In the genomic region with DNA sequence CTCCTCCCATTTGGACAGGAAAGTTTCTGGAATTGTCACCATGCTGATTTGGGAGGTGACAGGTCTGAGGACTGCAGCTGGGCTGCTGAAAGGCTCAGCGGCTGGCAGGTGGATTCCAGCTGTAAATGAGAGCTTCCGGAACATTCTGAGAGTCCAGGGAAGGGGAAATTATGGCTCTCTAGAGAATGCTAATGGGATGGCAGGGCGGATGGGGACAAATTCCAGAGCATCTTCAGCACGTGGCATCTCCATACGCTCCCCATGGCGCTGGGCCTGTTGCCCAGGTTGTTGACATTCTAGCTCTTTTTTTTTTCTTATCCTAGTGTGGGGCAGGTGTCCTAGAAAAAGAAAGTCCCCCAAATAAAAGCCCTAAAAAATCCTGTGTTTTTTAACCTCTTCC, we compare ENCODE assay signal across 19 mouse cellular contexts. TPM values are rescaled to one million over a fixed set of nuclear protein-coding genes. Genes with fewer than 3 reads are reported as not detected.
DNase-seq lines count a peak whose midpoint lies in the region; ATAC-seq lines count a peak whose summit lies in the region.
"Had no signal": no experiment of that assay in that cellular context is flagged by ENCODE, and none has a peak within 500 bp of the region (broad histone marks: within the 10 kb centered on the region; RNA-seq: fewer than 3 reads in every experiment).

No protein-coding gene starts in this region.

- intact Hi-C loops in heart, postnatal 10 days (cut with DNase I) = no loop called here

- peaks cover 11% of the 10 kb centered on the region; the same call in 1 of the 2 replicates for H3K27me3 ChIP-seq in heart, embryonic 11.5 days (ENCODE audit: control insufficient read depth, insufficient read depth, low read length)
- H3K27me3 ChIP-seq in lung, embryonic 16.5 days (ENCODE audit: control insufficient read depth, insufficient read depth, low read depth, low read length) = no peaks in the 10 kb centered on the region
- H3K27me3 ChIP-seq: intestine, embryonic 15.5 days; limb, embryonic 13.5 days; midbrain, embryonic 15.5 days had no signal

- H3K4me1 ChIP-seq in heart, embryonic 11.5 days (ENCODE audit: control insufficient read depth, insufficient read depth, low read length) = peaks cover 20% of the 10 kb centered on the region
- H3K4me1 ChIP-seq in lung, embryonic 16.5 days (replicated peaks; ENCODE audit: control insufficient read depth, insufficient read depth, low read length) = peaks cover 22% of the 10 kb centered on the region
- H3K4me1 ChIP-seq: midbrain, embryonic 15.5 days had no signal

- peak; percentile 17 for DNase-seq in embryo, embryonic 10.5 days (ENCODE audit: low spot score)
- DNase-seq in embryo, embryonic 11 days = no peak
- peak; percentile 20 to 45 for DNase-seq in heart, postnatal 10 days
- no peak for DNase-seq in lung, postnatal 4 days
- no peak for DNase-seq in left cerebral cortex, adult 9 months (ENCODE audit: low spot score in 2 of 2)
- DNase-seq in adrenal gland, postnatal 36 days = no peak
- DNase-seq: adrenal gland, postnatal 25 days; B cell, adult 2 months; gastrocnemius, postnatal 14 days; right cerebral cortex, postnatal 25 days; thymus, adult 18-20 months had no signal

- WGBS in heart, embryonic 11.5 days (ENCODE audit: insufficient replicate concordance) = 53% methylated on average over 6 of the region's 6 CpGs
- 41% methylated on average over 6 of the region's 6 CpGs for WGBS in lung, embryonic 16.5 days

- ATAC-seq in heart, embryonic 11.5 days (replicated peaks; ENCODE audit: insufficient number of reproducible peaks, low FRiP score, low TSS enrichment) = no peak
- no peak for ATAC-seq in lung, embryonic 16.5 days (ENCODE audit: low read depth)
- ATAC-seq: forebrain, embryonic 16.5 days; midbrain, embryonic 15.5 days had no signal

- no peak overlapping the region for H3K27ac ChIP-seq in heart, embryonic 11.5 days (ENCODE audit: low read depth, low read length)
- peak overlapping the region; percentile 27; the same call in 1 of the 2 replicates for H3K27ac ChIP-seq in lung, embryonic 16.5 days (ENCODE audit: low read length)
- H3K27ac ChIP-seq: intestine, embryonic 15.5 days; limb, embryonic 13.5 days; midbrain, embryonic 15.5 days had no signal

- no peaks in the 10 kb centered on the region for H3K36me3 ChIP-seq in heart, embryonic 11.5 days (ENCODE audit: control insufficient read depth, insufficient read depth, low read length)
- peaks cover 4% of the 10 kb centered on the region; the same call in 1 of the 2 replicates for H3K36me3 ChIP-seq in lung, embryonic 16.5 days (ENCODE audit: control insufficient read depth, insufficient read depth, low read length)
- H3K36me3 ChIP-seq: intestine, embryonic 15.5 days had no signal

- H3K4me2 ChIP-seq in heart, embryonic 11.5 days = no peak overlapping the region
- H3K4me2 ChIP-seq in lung, embryonic 16.5 days (ENCODE audit: low read depth, low read length) = no peak overlapping the region
- H3K4me2 ChIP-seq: limb, embryonic 13.5 days; midbrain, embryonic 15.5 days had no signal

- no peak overlapping the region for H3K9ac ChIP-seq in heart, embryonic 11.5 days (ENCODE audit: low read depth, low read length)
- peak overlapping the region; percentile 28; the same call in 1 of the 2 replicates for H3K9ac ChIP-seq in lung, embryonic 16.5 days (ENCODE audit: low read length)
- H3K9ac ChIP-seq: intestine, embryonic 15.5 days; limb, embryonic 13.5 days; midbrain, embryonic 15.5 days had no signal

- no peak overlapping the region for H3K4me3 ChIP-seq in heart, embryonic 11.5 days (ENCODE audit: low read depth, low read length)
- no peak overlapping the region for H3K4me3 ChIP-seq in lung, embryonic 16.5 days (ENCODE audit: low read length)
- H3K4me3 ChIP-seq: intestine, embryonic 15.5 days; limb, embryonic 13.5 days; midbrain, embryonic 15.5 days had no signal

- no peaks in the 10 kb centered on the region for H3K9me3 ChIP-seq in heart, embryonic 11.5 days (replicated peaks; ENCODE audit: control insufficient read depth, low read length)
- H3K9me3 ChIP-seq in lung, embryonic 16.5 days (ENCODE audit: control insufficient read depth, low read length) = peaks cover 3% of the 10 kb centered on the region
- H3K9me3 ChIP-seq: G1E; intestine, embryonic 15.5 days; limb, embryonic 13.5 days; midbrain, embryonic 15.5 days had no signal

RNA-seq across cellular contexts. Expression of gene Vmac, which starts 11.3 kb away (rescaled TPM):
- 1 to 10 TPM; 5.4 to 9.8 TPM for total RNA-seq in heart, postnatal 10 days (2021)
- 11.9 and 13.4 TPM in 2 replicates for polyA plus RNA-seq in heart, embryonic 11.5 days (2014; fragmentation: Nextera tagmentation; extraction: Ambion mirVana)
- 15.4 and 18.2 TPM in 2 replicates for polyA plus RNA-seq in lung, embryonic 16.5 days (2015; fragmentation: Nextera tagmentation; extraction: Ambion mirVana)
- total RNA-seq in adrenal gland, postnatal 36 days (2021) = 10 to 100 TPM; 14.7 to 36.6 TPM

RNA-seq across cellular contexts. Expression of gene Ndufa11, which starts 11.6 kb away (rescaled TPM):
- total RNA-seq in heart, postnatal 10 days (2021) = 100 to 1,000 TPM; 794 to 859 TPM
- polyA plus RNA-seq in heart, embryonic 11.5 days (2014; fragmentation: Nextera tagmentation; extraction: Ambion mirVana) = 651 and 677 TPM in 2 replicates
- 424 and 435 TPM in 2 replicates for polyA plus RNA-seq in lung, embryonic 16.5 days (2015; fragmentation: Nextera tagmentation; extraction: Ambion mirVana)
- total RNA-seq in adrenal gland, postnatal 36 days (2021) = 100 to 1,000 TPM; 290 to 298 TPM

RNA-seq across cellular contexts. Expression of gene Nrtn, which starts 28.2 kb away (rescaled TPM):
- 10 to 100 TPM; 19.0 to 21.0 TPM for total RNA-seq in heart, postnatal 10 days (2021)
- polyA plus RNA-seq in heart, embryonic 11.5 days (2014; fragmentation: Nextera tagmentation; extraction: Ambion mirVana) = 4.6 and 5.2 TPM in 2 replicates
- 5.1 and 7.3 TPM in 2 replicates for polyA plus RNA-seq in lung, embryonic 16.5 days (2015; fragmentation: Nextera tagmentation; extraction: Ambion mirVana)
- 1 to 10 TPM; 3.8 to 5.4 TPM for total RNA-seq in adrenal gland, postnatal 36 days (2021)
- total RNA-seq: G1E; hematopoietic stem cell, adult 5-6 weeks had no signal
- polyA plus RNA-seq: G1E had no signal

RNA-seq across cellular contexts. Expression of gene Dus3l, which starts 35.4 kb away (rescaled TPM):
- 10 to 100 TPM; 21.0 to 23.0 TPM for total RNA-seq in heart, postnatal 10 days (2021)
- polyA plus RNA-seq in heart, embryonic 11.5 days (2014; fragmentation: Nextera tagmentation; extraction: Ambion mirVana) = 28.4 and 32.1 TPM in 2 replicates
- polyA plus RNA-seq in lung, embryonic 16.5 days (2015; fragmentation: Nextera tagmentation; extraction: Ambion mirVana) = 40.8 and 43.6 TPM in 2 replicates
- total RNA-seq in adrenal gland, postnatal 36 days (2021) = 10 to 100 TPM; 31.5 to 32.5 TPM

RNA-seq across cellular contexts. Expression of gene Prr22, which starts 40.9 kb away (rescaled TPM):
- total RNA-seq in heart, postnatal 10 days (2021) = under 1 TPM; 0.27 to 0.43 TPM
- polyA plus RNA-seq in heart, embryonic 11.5 days (2014; fragmentation: Nextera tagmentation; extraction: Ambion mirVana) = 0.97 and 1.0 TPM in 2 replicates
- polyA plus RNA-seq in lung, embryonic 16.5 days (2015; fragmentation: Nextera tagmentation; extraction: Ambion mirVana) = 0.84 and 1.5 TPM in 2 replicates
- under 1 TPM; 0.26 to 0.60 TPM for total RNA-seq in adrenal gland, postnatal 36 days (2021)
- total RNA-seq: hematopoietic stem cell, adult 5-6 weeks had no signal

Comparison
In these comparisons a context has a peak if more than half of its experiments do, and no peak if none do; other contexts are left out.
1. DNase-seq: peak in embryo, embryonic 10.5 days (single experiment) and heart, postnatal 10 days (2 of 2); none in embryo, embryonic 11 days (single experiment), lung, postnatal 4 days (0 of 2), left cerebral cortex, adult 9 months (0 of 2) and adrenal gland, postnatal 36 days (0 of 2).